18 mouse cellular contexts compared by ENCODE assay signal in the genomic region with DNA sequence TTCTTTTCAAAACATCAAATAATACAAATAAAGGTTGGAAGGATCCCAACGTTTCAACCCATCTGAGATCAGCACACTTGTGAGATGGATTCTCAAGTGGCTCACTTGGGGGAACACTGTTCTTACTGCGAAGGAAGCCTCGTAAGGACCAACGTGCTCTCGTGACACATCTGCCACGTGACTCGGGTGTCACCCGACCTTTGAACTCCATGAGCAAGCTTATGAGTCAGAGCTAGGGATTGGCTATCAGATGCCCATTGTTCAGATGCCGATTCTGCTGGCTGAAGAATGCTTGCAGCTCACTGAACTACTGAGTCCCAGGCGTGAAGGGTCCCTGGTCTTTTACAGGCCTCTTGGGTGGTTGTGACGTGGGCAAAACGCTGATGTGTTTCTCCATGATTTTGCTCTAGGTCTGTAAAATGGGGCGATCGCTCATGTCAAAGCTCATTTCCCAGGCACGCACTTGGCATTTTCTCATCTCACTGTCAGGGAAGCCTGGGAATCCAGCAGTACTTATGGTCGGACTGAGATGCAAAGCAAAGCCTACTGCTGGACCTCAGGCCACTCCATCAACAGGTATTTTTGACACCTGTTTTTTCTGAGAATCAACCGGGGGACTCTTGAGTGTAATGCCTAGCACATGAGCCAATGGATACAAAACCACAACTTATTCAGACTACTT.
"Had no signal": no experiment of that assay in that cellular context is flagged by ENCODE, and none has a peak within 500 bp of the region (broad histone marks: within the 10 kb centered on the region; RNA-seq: fewer than 3 reads in every experiment).

No protein-coding gene starts in this region.

- H3K9ac ChIP-seq: liver, embryonic 12.5 days; liver, embryonic 15.5 days; lung, embryonic 15.5 days; midbrain, embryonic 13.5 days; neural tube, embryonic 12.5 days; neural tube, embryonic 15.5 days had no signal

- DNase-seq: kidney, adult 2 months; kidney, postnatal 36 days; layer of hippocampus, postnatal 36 days; lung, adult 18-20 months; lung, postnatal 10 days; lung, postnatal 4 days; right cerebral cortex, postnatal 25 days; thymus, adult 2 months; thymus, postnatal 14 days; thymus, postnatal 4 days had no signal

- H3K4me1 ChIP-seq: lung, embryonic 15.5 days; midbrain, embryonic 13.5 days; neural tube, embryonic 12.5 days; neural tube, embryonic 15.5 days had no signal

- H3K27me3 ChIP-seq: liver, embryonic 15.5 days; lung, embryonic 15.5 days; midbrain, embryonic 13.5 days; neural tube, embryonic 12.5 days; neural tube, embryonic 15.5 days had no signal

- H3K4me3 ChIP-seq: left cerebral cortex, adult 2 months; liver, embryonic 12.5 days; liver, embryonic 15.5 days; lung, embryonic 15.5 days; midbrain, embryonic 13.5 days; neural tube, embryonic 12.5 days; neural tube, embryonic 15.5 days had no signal

- ATAC-seq: liver, embryonic 12.5 days; midbrain, embryonic 13.5 days had no signal

- H3K4me2 ChIP-seq: liver, embryonic 12.5 days; liver, embryonic 15.5 days; lung, embryonic 15.5 days; midbrain, embryonic 13.5 days; neural tube, embryonic 12.5 days; neural tube, embryonic 15.5 days had no signal

- H3K9me3 ChIP-seq: liver, embryonic 15.5 days; lung, embryonic 15.5 days; neural tube, embryonic 12.5 days; neural tube, embryonic 15.5 days had no signal

- H3K27ac ChIP-seq: kidney, postnatal 0 days; left cerebral cortex, adult 2 months; liver, embryonic 12.5 days; liver, embryonic 15.5 days; lung, embryonic 15.5 days; midbrain, embryonic 13.5 days; neural tube, embryonic 12.5 days; neural tube, embryonic 15.5 days had no signal

- H3K36me3 ChIP-seq: liver, embryonic 12.5 days; liver, embryonic 15.5 days; lung, embryonic 15.5 days; midbrain, embryonic 13.5 days; neural tube, embryonic 12.5 days; neural tube, embryonic 15.5 days had no signal
